Mouse (Mus musculus) mature B cell (primary cell): ENCODE measurements around the gene Cyp26b1.

Experiments used
- in situ Hi-C: fragments of 300-500 bp; cut with MboI; formaldehyde crosslinking; loops from 2 replicates; pipeline ENCODE4 v1.14.3; 2019

Cyp26b1 gene

GRCm38 (mm10) chr6:84587471-84588101 lies 6.1 kb downstream of the Cyp26b1 start:
- in situ Hi-C loops: no loop called here

- in situ Hi-C loops: no loop called here
Observed at GRCm38 (mm10) chr6:84586551-84587200, 7.0 kb downstream of the Cyp26b1 start.

- in situ Hi-C loops: no loop called here
Observed at GRCm38 (mm10) chr6:84585686-84586300, 7.9 kb downstream of the Cyp26b1 start.

GRCm38 (mm10) chr6:84584783-84585685 lies 8.7 kb downstream of the Cyp26b1 start:
- in situ Hi-C loops: no loop called here

- in situ Hi-C loops: no loop called here
Observed at GRCm38 (mm10) chr6:84583841-84584782, 9.6 kb downstream of the Cyp26b1 start.

GRCm38 (mm10) chr6:84583371-84583770 lies 10.3 kb downstream of the Cyp26b1 start:
- in situ Hi-C loops: no loop called here

GRCm38 (mm10) chr6:84582826-84583225 lies 10.9 kb downstream of the Cyp26b1 start:
- in situ Hi-C loops: no loop called here

- in situ Hi-C loops: no loop called here
Observed at GRCm38 (mm10) chr6:84581833-84582445, 11.8 kb downstream of the Cyp26b1 start.

GRCm38 (mm10) chr6:84580979-84581832 lies 12.5 kb downstream of the Cyp26b1 start:
- in situ Hi-C loops: no loop called here

GRCm38 (mm10) chr6:84579508-84579907 lies 14.2 kb downstream of the Cyp26b1 start:
- in situ Hi-C loops: no loop called here

- in situ Hi-C loops: no loop called here
Observed at GRCm38 (mm10) chr6:84578928-84579327, 14.8 kb downstream of the Cyp26b1 start.

GRCm38 (mm10) chr6:84577898-84578297 lies 15.8 kb downstream of the Cyp26b1 start:
- in situ Hi-C loops: no loop called here

GRCm38 (mm10) chr6:84573905-84574660 lies 19.6 kb downstream of the Cyp26b1 start:
- in situ Hi-C loops: no loop called here

- in situ Hi-C loops: no loop called here
Observed at GRCm38 (mm10) chr6:84570039-84570438, 23.7 kb downstream of the Cyp26b1 start.

- in situ Hi-C loops: no loop called here
Observed at GRCm38 (mm10) chr6:84569590-84569989, 24.1 kb downstream of the Cyp26b1 start.

GRCm38 (mm10) chr6:84568880-84569279 lies 24.8 kb downstream of the Cyp26b1 start:
- in situ Hi-C loops: no loop called here

- in situ Hi-C loops: no loop called here
Observed at GRCm38 (mm10) chr6:84567696-84568095, 26.0 kb downstream of the Cyp26b1 start.

- in situ Hi-C loops: no loop called here
Observed at GRCm38 (mm10) chr6:84566825-84567224, 26.9 kb downstream of the Cyp26b1 start.

- in situ Hi-C loops: no loop called here
Observed at GRCm38 (mm10) chr6:84565245-84565644, 28.5 kb downstream of the Cyp26b1 start.
